Mouse (Mus musculus) spleen, postnatal 14 days (tissue): ENCODE results near the gene Tcf12.

ENCODE experiments used
- DNase-seq, 2 experiments: peaks; one replicate each; pipeline ENCODE4 v3.0.0; 2021 to 2022; ENCODE audit warnings: low spot score in 2 of 2

The Tcf12 gene

DNA sequence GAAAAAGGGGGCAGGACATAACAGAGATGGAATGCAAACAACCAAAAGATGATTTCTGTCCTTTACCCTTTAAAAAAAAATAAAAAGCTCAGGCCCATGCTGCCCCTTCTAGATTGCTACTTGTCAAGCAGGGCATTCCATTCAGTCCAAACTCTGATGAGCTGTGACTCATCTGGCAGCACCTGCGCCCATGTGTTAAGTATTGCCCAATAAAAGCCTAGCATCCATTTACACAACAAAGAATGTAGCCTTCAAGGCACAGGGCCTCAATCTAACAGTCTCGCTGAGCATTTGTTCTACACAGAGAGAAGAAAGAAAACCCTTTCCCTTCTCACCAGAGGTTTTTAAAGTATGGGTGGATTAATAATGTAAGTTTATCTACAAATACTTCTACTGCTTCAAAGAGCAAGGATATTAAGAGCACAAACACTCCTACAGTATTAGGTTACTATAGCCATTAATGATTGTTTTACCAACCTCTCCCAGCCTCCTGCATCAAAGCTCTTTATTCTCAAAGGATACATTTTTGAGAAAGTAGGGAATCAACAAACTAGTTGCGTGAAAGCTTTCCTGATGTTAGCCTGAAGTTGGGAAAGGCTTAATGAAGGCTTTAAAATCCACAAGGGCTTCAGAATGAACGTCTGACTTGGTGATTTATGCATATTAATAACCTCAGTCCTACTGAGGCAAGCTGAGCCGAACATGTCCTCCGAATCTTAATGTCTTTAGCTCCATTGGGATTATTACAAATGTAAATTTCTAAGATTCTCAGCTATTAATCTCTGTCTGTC lies 195.6 kb downstream of the Tcf12 start:
- no peak for DNase-seq

DNA sequence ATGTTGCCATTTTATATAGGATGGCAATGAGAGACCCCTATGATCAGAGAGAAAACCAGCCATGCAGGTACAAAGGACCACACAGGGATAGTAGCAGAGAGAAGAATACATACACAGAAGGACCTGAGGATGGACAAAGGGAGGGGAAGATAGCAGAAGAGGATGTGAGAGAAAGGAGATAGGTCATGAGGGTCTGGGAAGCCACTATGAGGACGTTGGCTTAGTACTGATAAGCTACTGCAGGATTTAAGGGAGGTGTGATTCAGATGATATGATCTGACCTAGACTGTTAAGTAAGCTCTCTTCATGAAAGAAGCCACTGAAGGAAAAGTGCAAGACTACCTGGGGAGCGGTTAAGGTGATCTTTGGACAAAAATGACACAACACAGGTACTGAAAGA lies 205.1 kb downstream of the Tcf12 start:
- no peak for DNase-seq

DNA sequence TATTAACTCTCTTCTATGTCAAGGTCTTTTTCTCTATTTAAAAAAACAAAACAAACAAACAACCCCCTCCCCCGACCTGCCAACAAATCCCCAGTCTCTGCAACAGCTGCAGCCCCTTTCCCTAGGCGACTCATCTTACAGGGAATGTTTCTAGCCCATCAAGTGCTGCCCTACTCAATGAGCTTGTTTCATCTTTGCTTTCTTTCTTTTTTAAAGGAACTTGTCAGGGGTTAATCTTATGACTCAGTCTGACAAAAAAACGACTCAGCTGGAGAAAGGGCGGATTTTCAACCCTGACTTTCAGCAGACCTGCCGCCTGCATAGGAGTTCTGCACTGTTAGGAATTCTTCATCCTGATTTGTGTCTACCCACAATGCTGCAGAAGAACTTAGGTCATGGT lies 212.8 kb downstream of the Tcf12 start:
- no peak for DNase-seq

DNA sequence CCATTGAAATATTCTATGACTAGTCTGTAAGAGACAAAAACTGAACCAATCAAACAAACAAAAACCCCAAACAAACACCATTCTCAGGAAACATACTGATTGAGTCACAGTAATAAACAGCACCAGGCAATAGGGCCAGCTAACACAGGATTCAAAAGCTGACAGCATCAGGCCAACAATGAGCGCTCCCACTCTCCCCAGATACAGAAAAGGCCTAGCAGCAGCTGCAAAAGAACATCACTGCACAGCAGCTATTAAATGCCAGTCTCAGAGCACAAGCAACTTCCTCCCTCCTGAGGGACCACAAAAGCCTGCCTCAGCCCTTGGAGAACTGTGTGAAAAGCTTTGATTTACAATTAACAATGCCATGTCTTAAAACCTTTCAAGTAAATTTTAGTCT lies 214.3 kb downstream of the Tcf12 start:
- DNase-seq = no peak

DNA sequence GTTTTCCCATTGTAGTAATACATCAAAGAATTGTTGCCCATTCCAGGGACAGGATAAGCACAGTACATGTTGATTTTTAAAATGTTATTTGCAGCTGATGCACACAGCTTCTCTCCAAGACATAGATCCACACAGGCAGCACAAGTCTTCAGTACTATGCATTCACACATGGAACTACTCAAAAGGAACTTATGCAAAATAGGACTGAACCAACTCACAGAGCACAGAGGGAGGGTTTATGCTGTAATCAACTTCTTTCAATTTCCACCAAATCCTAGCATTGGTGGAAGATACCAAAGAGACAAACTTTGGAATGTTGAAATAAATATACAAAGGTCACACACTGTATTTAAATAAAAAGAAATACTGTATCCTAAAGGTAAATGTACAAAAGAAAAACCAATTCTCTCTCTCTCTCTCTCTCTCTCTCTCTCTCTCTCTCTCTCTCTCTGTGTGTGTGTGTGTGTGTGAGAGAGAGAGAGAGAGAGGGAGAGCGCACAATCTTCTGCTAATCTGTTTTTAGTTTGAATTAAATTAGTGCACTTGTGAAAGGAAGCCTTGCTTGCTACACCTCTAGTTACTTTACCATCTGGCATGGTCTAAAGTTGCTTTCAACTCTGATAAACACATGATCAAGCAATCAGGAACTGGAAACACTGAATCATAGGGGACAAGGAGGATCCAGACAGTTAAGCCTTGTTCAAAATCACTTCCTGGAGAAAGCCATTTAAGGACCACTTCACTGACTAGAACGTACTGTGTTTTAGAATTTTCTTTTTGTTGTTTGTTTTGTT lies 215.5 kb downstream of the Tcf12 start:
- DNase-seq = peak in 1 of 2 experiments; percentile 1

DNA sequence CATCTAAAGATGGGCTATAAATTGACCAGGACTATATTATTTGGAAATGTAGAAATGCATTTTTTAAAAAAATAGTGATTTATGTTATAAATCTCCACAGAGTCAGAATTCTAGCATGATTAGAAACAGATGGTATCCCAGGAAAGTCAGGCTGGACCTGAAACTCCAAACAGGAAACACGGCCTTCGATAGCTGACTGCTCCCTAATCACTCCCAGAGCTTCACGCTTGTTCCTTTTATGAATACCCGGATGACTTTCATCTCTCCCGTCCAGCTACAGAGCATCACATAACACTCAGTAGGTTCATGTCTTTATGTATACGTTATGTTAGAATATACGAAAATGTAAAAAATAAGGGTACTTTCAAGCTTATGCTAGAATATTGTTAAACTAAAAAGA lies 216.4 kb downstream of the Tcf12 start:
- no peak for DNase-seq

DNA sequence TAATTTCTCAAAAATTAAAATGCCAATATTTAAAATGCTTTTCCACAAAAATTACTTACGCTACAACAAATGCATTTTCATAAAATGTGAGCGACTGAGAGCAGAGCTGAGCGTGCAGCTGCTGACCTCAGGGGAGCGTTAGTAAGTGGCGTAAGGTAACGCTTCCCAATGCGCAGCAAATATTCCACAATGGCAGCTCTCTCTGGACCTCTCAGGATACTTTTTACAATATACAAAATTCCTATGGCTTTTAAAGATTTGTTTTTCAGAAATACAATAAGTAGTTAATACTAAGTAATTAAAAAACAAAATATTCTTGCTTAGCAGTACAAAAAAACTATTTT lies 216.8 kb downstream of the Tcf12 start:
- DNase-seq = no peak

DNA sequence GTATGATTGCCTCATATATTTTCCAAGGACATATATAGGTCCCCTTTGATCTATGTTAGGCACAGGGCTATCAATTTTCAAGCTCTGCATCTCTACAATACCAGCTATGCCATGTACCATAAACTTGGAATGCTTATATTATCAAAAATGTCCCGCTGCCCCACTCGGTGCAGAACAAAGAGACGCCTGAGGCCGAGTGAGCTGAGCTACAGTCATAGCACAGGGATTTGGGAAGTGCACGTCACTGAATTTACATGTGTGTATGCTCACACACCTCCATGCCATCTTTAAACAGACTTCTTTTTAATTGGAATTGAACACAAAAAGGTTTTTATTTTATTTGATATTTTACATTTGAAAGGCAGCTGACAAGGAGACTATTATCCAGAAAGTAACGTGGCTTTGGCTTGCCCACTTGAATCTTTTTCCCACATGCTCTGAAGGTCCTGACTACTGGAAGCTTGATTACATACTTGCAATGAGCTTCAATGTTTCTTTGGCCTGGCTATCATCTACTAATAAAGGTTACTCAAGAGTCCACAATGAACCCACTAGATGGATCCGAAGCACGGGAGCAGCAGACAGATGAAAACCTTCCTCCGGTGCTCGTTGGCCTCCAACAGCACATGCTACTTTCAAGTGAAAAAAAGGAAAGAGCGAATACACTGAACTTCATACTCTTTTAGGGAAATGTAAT lies 217.3 kb downstream of the Tcf12 start:
- no peak for DNase-seq

DNA sequence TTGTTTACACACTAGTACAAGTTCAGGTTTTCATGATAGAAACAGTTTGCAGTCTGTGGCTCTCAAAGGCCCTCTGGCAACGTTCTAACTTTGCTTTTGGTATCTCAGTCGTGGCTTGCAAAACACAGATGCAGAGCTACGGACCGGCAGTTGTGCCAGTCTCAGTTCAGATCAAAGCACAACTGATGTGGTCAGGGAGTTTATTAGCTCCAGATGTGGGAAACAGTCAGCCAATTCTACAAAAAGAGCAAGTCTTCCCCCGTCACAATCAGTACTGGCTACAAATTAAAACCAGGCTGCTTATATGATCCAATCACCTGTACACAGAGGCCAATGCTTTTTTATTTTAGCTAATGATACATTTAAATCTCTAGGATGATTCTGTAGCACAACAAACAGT lies 223.2 kb downstream of the Tcf12 start:
- DNase-seq = no peak

DNA sequence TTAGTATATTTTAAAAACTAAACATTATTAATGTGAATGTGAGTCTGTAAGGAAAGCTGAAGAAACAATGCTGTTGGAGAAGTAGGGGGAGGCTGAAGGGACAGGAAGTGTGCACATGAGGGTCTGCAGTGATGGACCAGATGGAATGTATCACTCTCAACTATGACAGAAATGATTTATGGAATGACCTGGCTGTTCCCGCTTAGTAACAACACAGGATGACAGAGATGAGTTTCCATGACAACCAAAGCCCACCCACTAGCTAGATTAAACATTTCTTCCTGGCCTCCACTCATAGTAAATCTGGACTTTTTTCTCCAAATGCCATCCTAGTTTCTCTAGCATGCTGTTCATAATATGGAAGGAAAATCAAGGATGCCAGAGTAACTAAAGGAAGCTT lies 231.0 kb downstream of the Tcf12 start:
- DNase-seq = no peak

DNA sequence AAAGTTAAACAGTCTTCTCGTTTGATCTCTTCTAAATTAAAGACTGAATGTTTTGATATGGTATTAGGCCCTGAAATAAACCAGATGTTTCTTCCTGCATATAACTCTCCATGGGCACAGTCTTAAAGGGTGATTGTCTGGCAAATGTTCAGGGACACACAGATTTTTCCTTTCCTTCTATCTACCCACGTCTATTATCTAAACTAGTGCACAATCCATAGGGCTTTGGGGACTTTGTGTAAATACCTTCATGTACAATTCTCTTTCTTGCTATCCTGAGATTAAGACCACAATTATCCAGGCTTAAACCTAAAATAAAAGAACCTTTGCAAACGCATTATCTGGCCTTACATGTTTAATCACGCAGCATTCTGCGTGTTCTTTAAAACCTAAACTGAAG lies 231.7 kb downstream of the Tcf12 start:
- no peak for DNase-seq

DNA sequence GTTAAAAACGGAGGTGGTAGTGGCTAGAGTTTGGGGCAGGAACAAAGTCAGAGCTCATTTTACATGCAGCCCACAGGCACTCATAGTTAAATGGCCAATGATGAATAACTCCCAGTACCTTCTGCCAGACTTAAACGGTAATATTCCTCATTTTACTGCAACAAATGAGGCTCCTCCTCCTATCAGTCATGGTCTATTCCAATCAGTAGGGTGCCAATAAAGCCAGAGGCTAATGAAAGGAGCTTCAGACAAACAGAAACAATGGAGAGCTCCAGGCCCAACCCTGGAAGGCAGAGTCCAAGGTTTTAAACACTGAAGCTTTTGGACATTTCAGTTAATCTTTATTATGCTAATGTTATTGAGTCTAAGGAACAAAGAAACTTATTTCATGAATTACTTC lies 232.3 kb downstream of the Tcf12 start:
- no peak for DNase-seq

DNA sequence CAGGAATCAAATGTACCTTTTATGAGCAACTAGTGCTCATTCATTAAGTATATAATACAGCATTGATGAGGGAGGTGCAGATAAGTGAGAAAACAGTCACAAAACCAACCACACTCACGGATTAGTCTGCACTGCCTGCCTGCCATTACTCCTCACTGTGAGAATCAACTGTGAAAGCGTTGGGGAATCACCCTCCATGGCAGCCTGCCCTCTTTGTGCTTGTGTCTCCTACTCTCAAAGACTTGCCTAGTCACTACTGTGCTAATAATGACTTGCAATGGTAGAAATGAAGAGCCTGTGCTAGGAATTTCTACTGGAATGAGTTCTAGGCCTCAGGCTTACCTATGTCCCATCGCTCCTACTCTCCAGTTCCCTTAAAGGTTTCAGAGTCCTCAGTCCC lies 233.8 kb downstream of the Tcf12 start:
- DNase-seq = no peak

DNA sequence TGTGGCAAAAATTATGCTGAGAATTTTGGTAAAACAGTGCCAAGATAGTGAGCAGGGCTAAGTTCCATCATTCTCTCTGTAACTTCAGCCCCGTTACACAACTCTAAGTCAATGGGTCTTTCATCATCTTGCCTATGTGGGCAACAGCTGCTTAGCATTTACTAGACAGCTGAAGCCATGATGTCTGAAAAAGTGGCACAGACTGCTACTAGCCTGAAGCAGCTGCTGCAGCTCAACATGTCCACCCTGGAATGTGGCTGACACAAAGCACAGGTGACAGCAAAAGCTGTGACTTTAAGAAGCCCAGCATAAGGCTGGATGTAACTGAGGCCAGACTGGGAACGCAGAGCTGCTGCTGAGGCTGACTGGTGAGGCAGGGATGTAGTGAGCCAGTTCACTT lies 236.9 kb downstream of the Tcf12 start:
- no peak for DNase-seq

DNA sequence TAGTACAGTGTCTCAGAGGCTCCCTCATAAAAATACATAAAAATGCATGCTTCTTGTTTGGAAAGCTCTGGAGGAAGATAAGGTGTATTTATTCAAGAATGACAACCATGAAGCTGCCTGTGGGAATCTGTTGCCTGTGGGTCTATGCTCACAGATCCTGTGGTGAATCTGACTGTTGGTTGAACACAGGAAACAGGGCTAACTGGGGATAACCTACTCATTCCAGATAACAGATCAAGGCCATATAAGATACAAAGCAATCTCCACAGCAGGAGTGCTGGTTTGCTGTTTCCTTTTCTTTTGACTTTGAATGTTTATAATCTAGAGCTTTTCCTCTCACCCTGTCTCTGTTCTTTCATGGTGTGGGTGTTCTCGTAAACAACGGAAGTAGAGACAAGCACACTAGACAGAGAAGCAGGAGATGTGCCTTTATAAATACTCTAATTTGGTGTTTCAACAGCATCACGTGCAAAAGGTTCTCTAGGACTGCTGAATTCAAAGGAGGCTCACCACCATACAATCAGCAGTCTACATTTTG lies 237.6 kb downstream of the Tcf12 start:
- DNase-seq = no peak

DNA sequence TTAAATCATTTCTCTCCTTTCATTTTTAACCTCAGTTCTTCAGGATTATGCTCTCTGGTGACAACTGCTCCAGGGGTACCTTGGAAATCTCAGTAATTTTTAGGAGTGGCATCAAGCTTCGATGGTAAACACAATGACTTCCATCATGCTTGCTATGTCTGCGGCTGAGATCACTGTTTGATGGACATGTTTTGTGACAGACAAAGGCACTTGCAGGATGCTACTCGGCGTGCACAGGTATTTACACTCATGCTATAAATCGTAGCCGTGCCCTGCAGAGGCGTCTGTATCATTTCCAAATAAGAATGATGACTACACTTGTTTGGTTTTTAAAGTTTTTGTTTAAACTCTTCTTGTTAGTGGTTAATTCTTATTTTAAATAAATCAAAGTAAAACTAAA lies 248.3 kb downstream of the Tcf12 start:
- no peak for DNase-seq

DNA sequence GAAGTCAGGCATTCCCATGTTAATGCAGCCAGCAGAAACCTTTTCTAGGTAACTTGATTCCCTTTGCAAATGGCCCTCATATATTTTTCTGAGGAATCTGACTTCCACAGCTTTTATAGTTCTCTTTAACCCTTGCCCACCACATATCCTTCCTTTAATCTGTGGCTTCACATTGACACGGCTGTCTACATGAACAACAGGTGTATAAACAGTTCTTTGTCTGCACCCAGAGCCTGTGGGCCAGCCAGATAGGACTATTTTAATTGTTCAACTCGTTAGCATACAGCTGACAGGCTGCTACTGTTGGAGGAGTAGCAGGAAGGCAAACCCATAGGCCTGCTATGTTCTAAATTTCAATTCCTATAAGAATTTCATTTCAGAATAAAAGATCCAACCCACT lies 250.0 kb downstream of the Tcf12 start:
- no peak for DNase-seq

DNA sequence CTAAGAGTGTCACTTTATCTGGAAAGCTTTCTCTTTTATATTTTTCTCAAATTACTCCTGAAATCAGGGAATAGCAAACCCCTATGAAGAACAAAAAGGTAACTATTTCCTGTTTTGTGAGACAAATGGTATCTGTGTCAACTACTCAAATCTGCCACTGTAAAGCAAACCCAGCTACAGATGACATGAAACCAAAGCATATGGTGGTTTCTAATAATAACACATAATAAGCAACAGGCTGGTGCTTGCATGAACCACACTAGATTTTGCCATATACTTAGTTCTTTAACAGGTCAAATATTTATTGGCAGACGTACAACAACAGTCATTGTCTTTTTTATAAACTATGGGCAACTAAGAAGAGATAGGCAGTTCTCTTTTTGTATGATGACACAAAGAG lies 253.7 kb downstream of the Tcf12 start:
- no peak for DNase-seq

DNA sequence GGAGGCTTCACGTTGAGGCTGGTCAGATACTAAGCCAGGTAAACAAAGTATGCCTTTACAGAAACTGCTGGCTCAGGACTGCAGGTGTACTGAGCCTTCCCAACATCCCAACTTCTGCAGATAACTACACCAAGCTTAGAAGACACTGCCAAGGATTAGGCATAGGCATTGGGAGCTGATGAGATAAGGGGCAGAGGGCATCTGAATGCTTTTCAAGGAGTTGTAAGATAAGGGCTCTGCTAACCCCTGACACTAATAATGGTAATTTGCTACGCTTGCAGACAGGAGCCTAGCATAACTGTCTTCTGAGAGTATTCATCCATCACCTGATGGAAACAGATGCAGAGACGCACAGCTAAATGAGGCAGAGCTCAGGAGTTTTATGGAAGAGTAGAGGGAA lies 257.8 kb downstream of the Tcf12 start:
- DNase-seq = no peak

DNA sequence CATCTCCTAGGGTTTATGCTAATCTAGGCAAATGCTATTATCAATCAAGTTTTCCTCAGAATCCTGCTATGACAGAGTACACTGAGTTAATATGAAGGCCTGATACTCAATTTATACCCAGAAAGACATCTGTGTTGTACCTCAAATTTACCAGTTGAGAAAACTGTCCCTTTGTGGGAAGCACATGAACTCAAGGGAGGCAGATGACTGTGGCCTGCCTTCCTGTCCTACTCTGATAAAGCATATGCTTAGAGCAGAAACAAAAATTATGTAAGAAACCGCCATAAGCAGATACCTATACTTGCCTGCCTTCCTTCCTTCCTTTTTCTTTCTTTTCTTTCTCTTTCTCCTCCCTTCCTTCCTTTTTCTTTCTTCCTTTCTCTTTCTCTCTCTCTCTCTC lies 261.4 kb downstream of the Tcf12 start:
- no peak for DNase-seq

DNA sequence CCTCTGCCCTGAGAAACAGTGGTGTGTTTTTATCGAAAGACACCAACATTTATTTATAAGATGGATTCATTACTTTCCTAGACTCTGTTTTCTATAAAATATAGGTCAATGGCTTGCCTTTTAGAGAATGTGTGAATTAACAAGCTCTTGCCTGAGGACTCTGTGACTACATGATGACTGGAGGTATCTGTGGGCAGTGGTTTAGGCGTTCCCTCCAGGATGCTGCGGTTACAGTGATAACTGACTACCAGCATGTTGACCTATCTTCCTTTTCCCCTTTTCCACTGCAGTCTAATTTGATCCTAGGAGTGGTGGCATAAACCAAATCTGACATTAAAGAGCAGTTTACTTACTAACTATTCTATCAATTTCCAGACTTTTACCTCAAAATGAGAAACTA lies 263.3 kb downstream of the Tcf12 start:
- no peak for DNase-seq

DNA sequence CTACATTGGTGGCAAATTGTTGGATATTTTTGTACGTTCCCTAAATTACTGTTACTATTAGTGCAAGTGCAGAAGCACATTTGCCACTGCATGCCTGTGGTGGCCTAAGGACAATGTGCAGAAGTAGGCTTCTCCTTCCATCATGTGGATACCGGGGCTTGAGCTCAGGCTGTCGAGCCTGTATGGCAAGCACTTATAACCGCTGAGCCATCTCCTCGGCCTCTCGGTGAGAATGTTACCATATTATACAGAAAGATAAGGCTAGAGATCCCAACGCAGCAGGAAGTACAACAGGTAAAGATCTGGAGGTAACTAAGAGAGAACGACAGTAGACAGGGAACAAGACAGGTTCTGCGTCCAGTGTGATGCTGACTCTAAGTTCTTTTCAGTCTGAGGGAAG lies 263.8 kb downstream of the Tcf12 start:
- no peak for DNase-seq

DNA sequence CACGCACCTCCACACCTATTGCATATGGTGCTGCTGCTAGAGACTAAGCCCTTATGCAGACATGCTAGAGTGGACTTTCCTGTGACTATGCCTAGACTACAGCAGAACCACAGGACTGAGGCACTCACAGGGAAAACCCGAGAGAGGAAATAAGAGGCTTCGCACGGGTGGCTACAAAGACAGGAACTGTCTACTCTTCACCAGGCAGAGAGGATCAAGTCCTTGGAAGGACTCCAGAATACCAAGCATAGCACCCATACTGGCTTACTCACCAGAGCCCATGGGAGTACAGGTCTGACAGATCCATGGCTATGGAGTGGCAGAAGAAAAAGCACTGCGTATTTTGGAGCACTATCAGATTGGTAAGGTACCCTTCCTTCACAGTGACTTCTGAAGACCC lies 269.8 kb downstream of the Tcf12 start:
- DNase-seq = no peak
